Mouse (Mus musculus): Measurements from ENCODE around the gene Sh3bp4. TPM values are rescaled to one million over a fixed set of nuclear protein-coding genes. Genes with fewer than 3 reads are reported as not detected.

The Sh3bp4 gene
- polyA plus RNA-seq, 1 experiment, result 8.6 TPM

DNA sequence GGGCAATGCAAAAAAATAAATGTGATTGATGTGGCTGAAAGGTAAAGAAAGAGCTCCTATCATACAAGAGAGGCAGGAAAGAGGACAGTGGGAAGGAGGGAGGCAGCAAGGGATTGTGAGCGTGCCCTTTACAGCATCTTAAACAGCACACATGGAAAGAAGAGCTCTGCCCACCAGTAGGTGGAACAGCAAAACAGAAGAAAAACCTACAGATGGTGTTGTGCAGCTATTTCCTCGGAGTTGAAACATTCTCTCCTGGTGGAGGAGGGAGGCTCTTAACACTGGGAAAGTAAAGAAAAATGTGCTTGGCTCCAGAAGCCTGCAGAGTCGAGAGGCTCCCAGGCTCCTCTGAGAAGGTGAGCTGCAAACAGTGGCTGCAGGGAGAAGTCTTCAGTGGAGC lies 12.8 kb upstream of the Sh3bp4 start:
- Histone ChIP-seq H3K4me3 (replicated peaks; ENCODE audit: insufficient read depth, low read depth, low read length) (no peak overlapping the region), H3K27ac (ENCODE audit: insufficient read depth, low read length) (no peak overlapping the region), H3K27me3 (ENCODE audit: control insufficient read depth, insufficient read depth, low read length) (no peaks in the 10 kb centered on the region), H3K4me1 (ENCODE audit: control insufficient read depth, insufficient read depth, low read length) (no peaks in the 10 kb centered on the region)
- DNase-seq, result no peak
- TF ChIP-seq CTCF (IDR thresholded peaks at IDR 0.05; ENCODE audit: borderline replicate concordance, insufficient read depth, low read depth, low read length) (no peak), POLR2A (IDR thresholded peaks at IDR 0.05; ENCODE audit: borderline replicate concordance, insufficient read depth, low read length) (no peak)
- 83% methylated on average over 3 of the region's 3 CpGs for WGBS

DNA sequence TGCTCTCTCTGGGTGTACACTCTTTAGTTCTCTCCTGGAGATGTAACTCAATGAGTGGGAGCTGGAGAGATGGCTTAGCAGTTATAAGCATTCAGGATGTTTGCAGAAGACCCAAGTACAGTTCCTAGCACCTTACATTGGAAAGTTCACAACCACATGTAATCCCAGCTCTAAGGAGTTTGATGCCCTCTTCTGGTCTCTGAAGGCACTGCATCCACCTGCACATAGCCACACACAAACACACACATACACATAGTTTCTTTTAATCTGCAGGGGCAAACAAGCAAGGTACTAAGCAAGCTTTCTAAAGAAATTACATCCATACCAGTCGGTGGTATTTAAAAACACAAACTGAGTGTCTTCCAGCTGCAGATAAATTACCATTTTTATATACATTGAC lies 12.2 kb upstream of the Sh3bp4 start:
- TF ChIP-seq CTCF (IDR thresholded peaks at IDR 0.05; ENCODE audit: borderline replicate concordance, insufficient read depth, low read depth, low read length) (no peak), POLR2A (IDR thresholded peaks at IDR 0.05; ENCODE audit: borderline replicate concordance, insufficient read depth, low read length) (no peak)
- no peak for DNase-seq
- no peaks in the 10 kb centered on the region for H3K4me1 ChIP-seq (ENCODE audit: control insufficient read depth, insufficient read depth, low read length)
- no peak overlapping the region for H3K27ac ChIP-seq (ENCODE audit: insufficient read depth, low read length)
- H3K27me3 ChIP-seq (ENCODE audit: control insufficient read depth, insufficient read depth, low read length), result no peaks in the 10 kb centered on the region
- 100% methylated on average over 1 of the region's 1 CpGs for WGBS
- H3K4me3 ChIP-seq (replicated peaks; ENCODE audit: insufficient read depth, low read depth, low read length), result no peak overlapping the region

DNA sequence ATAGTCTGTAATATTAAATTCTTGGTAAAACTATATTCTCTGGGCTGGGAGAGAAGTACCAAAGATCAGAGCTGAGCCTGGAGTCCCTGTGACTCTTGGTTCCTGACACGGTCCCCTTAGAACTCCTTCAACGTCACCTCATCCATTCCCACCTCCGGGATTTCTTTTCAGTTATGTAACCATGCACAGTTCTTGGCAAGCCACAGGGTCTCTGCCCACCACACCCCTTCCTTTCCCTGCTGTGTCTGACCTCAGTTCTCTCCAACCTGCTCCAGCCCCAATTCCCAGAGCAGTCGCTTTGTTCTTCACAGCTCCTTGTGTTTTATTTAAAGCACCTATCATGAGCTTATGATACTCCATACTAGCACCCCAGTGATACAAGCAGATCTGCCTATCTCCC lies 7.2 kb upstream of the Sh3bp4 start:
- 65% methylated on average over 4 of the region's 4 CpGs for WGBS
- DNase-seq, result no peak
- H3K4me3 ChIP-seq (replicated peaks; ENCODE audit: insufficient read depth, low read depth, low read length), result no peak overlapping the region
- H3K27me3 ChIP-seq (ENCODE audit: control insufficient read depth, insufficient read depth, low read length), result no peaks in the 10 kb centered on the region
- no peak for TF ChIP-seq POLR2A (IDR thresholded peaks at IDR 0.05; ENCODE audit: borderline replicate concordance, insufficient read depth, low read length)
- TF ChIP-seq CTCF (IDR thresholded peaks at IDR 0.05; ENCODE audit: borderline replicate concordance, insufficient read depth, low read depth, low read length), result no peak
- H3K27ac ChIP-seq (ENCODE audit: insufficient read depth, low read length), result 0 out of 2 replicates have a peak overlapping the region, but pooled peaks have one; percentile 13
- H3K4me1 ChIP-seq (ENCODE audit: control insufficient read depth, insufficient read depth, low read length), result no peaks in the 10 kb centered on the region

DNA sequence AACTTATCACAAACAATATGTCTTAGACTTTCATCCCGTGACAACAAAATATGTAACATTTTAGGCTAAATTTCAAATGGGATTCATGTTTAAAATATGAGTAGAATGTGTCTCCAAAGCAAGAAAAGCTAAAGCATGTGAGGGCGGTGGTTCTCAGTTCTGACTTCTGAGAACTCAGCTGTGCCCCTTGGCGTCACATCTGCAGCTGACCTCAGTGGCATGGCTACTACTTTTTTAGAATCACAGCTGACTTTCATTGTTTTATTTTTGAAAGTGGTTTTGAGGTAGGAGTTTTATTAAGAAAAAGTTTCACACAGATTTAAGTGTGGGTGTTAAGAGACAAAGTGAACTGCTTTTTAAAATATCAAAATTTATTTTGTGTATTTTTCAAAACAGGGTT lies 6.4 kb upstream of the Sh3bp4 start:
- no peak overlapping the region for H3K4me3 ChIP-seq (replicated peaks; ENCODE audit: insufficient read depth, low read depth, low read length)
- DNase-seq, result no peak
- WGBS, result 93% methylated on average over 3 of the region's 3 CpGs

DNA sequence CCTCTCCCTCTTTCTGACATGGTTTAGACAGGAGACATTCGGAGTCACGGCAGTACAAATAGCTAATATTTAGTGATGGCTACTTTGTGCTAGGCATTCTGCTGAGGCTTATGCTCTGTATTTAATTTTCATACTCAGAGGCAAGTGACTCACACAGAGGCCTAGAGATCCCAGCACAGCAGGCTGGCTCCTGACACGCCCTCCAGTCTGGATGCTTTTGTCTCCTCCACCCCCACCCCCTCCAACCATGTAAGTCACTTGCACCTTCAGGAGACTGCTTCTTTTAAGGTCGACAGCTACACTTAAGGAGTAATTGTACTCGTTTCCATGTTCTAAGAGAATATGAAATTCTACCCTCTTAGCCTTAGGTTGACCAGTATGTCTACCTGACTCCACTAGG lies 1.4 kb upstream of the Sh3bp4 start:
- Histone ChIP-seq H3K4me3 (replicated peaks; ENCODE audit: insufficient read depth, low read depth, low read length) (no peak overlapping the region), H3K27ac (ENCODE audit: insufficient read depth, low read length) (no peak overlapping the region), H3K4me1 (ENCODE audit: control insufficient read depth, insufficient read depth, low read length) (no peaks in the 10 kb centered on the region; the same call in 1 of the 2 replicates), H3K27me3 (ENCODE audit: control insufficient read depth, insufficient read depth, low read length) (no peaks in the 10 kb centered on the region)
- TF ChIP-seq CTCF (IDR thresholded peaks at IDR 0.05; ENCODE audit: borderline replicate concordance, insufficient read depth, low read depth, low read length) (no peak), POLR2A (IDR thresholded peaks at IDR 0.05; ENCODE audit: borderline replicate concordance, insufficient read depth, low read length) (no peak)
- WGBS, result 78% methylated on average over 5 of the region's 5 CpGs
- DNase-seq, result no peak

More for the DNA sequence above, 6.4 kb upstream of the Sh3bp4 start:
- H3K27ac ChIP-seq (ENCODE audit: insufficient read depth, low read length), result no peak overlapping the region
- no peaks in the 10 kb centered on the region for H3K27me3 ChIP-seq (ENCODE audit: control insufficient read depth, insufficient read depth, low read length)
- no peaks in the 10 kb centered on the region; the same call in 1 of the 2 replicates for H3K4me1 ChIP-seq (ENCODE audit: control insufficient read depth, insufficient read depth, low read length)
- TF ChIP-seq CTCF (IDR thresholded peaks at IDR 0.05; ENCODE audit: borderline replicate concordance, insufficient read depth, low read depth, low read length) (no peak), POLR2A (IDR thresholded peaks at IDR 0.05; ENCODE audit: borderline replicate concordance, insufficient read depth, low read length) (no peak)

DNA sequence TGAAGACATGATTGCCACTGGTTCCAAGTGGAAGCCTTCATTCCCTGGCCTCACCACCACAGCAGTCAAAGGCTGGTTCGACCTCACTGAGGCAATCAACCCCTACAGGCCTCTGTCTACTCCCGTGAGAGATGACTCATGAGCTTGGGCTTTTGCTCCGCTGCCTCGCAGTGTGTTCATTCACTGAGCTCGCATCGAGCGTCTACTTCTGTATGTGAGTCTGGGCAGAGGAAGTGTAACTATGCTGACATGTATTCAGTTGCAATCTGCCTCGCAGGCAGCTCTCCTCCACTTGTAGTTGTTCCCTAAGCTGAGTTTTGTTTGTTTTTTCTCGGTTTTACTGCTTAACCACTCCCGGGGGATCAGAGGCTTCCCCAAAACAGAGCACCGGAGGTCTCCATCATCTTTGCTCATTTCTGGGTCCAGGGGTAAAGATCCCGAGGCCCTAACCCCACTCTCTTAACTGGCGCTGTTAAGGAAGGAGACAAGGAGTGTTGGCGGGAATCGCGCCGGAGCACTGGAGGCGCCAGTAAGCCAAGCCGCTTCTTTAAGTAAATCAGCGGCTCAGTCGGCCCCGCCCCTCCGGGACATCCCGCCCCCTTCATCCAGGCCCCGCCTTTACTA lies 624 bp upstream of the Sh3bp4 start:
- Histone ChIP-seq H3K27ac (ENCODE audit: insufficient read depth, low read length) (peak overlapping the region; percentile 27; the same call in 1 of the 2 replicates), H3K4me3 (replicated peaks; ENCODE audit: insufficient read depth, low read depth, low read length) (peak overlapping the region; percentile 68), H3K4me1 (ENCODE audit: control insufficient read depth, insufficient read depth, low read length) (no peaks in the 10 kb centered on the region; the same call in 1 of the 2 replicates), H3K27me3 (ENCODE audit: control insufficient read depth, insufficient read depth, low read length) (no peaks in the 10 kb centered on the region)
- no peak for TF ChIP-seq CTCF (IDR thresholded peaks at IDR 0.05; ENCODE audit: borderline replicate concordance, insufficient read depth, low read depth, low read length)
- no peak for TF ChIP-seq POLR2A (IDR thresholded peaks at IDR 0.05; ENCODE audit: borderline replicate concordance, insufficient read depth, low read length)
- WGBS, result under 1% methylated on average over 25 of the region's 25 CpGs
- peak in 1 of 2 experiments; percentile 17 for DNase-seq

DNA sequence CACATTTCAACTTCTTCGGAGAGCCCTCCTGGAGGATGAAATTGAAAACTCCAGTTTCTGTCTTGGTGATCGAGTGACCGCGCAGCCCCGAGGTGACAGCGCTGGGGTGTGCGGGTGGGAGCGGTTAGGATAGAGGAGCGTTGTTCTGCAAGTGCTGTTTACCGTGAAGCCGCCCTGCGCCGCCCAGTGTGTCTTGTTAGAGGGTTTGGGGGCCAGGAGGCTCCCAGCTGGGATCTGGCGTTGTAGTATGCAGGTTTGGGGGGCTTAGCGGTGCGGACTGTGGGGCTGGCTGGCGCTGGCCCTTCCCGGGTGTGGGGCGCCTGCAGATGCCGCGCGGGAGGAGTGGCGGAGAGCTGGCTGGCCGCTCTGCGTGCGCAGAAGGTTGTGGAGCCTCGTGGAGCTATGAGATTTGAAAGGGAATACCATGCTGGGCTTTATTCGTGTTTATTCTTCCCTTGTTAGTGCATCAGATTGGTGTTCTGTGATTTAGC lies 701 bp downstream of the Sh3bp4 start:
- WGBS, result 1% methylated on average over 28 of the region's 28 CpGs
- Histone ChIP-seq H3K27ac (ENCODE audit: insufficient read depth, low read length) (0 out of 2 replicates have a peak overlapping the region, but pooled peaks have one; percentile 37), H3K4me1 (ENCODE audit: control insufficient read depth, insufficient read depth, low read length) (no peaks in the 10 kb centered on the region; the same call in 1 of the 2 replicates), H3K4me3 (replicated peaks; ENCODE audit: insufficient read depth, low read depth, low read length) (peak overlapping the region; percentile 50), H3K27me3 (ENCODE audit: control insufficient read depth, insufficient read depth, low read length) (no peaks in the 10 kb centered on the region)
- TF ChIP-seq CTCF (IDR thresholded peaks at IDR 0.05; ENCODE audit: borderline replicate concordance, insufficient read depth, low read depth, low read length), result no peak
- TF ChIP-seq POLR2A (IDR thresholded peaks at IDR 0.05; ENCODE audit: borderline replicate concordance, insufficient read depth, low read length), result no peak
- peak; percentile 18 to 44 for DNase-seq
